Mouse (Mus musculus) common myeloid progenitor, adult 5-6 weeks (primary cell): Measurements from ENCODE around the gene Scarb2. TPM values are rescaled to one million over a fixed set of nuclear protein-coding genes. Genes with fewer than 3 reads are reported as not detected.
"Not testable (repeated sequence)": the region's sequence is repeated elsewhere in the genome, so short reads cannot be mapped to it uniquely, and the experiment has no call there.

Source experiments
- ATAC-seq: replicated peaks from 2 replicates; pipeline ENCODE4 v1.8.0; 2016; ENCODE audit warnings: low read depth, mild to moderate bottlenecking, moderate TSS enrichment, inconsistent platforms; ENCODE audit not compliant: poor library complexity, severe bottlenecking
- total RNA-seq: library from RNA; stranded (forward); fragments of 200-1000, 187-1606 nt; gene quantifications from 2 replicates; pipeline ENCODE4 v1.2.3, GENCODE M21; 2017

Scarb2 gene
- 42.8 and 46.9 TPM in 2 replicates for total RNA-seq

DNA sequence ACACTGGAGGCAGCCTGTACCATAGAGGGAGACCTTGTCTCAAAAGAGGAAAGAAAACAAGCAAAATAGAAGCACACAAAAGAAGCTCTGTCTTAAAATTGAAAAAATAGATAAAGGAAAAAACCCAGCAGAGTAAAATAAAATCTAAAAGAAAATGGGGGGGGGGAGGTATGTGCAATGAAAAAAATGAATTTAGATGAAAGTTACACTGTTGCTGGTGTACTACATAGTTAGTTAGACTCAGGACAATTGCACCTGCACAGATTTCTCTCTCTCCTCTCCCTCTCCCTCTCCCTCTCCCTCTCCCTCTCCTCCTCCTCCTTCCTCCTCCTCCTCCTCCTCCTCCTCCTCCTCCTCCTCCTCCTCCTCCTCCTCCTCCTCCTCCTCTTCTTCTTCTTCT is at the start of gene Scarb2:
Gene Scarb2 (minus strand): TSS at position 101 of the 400 bp plus-strand sequence.
- no peak for ATAC-seq

DNA sequence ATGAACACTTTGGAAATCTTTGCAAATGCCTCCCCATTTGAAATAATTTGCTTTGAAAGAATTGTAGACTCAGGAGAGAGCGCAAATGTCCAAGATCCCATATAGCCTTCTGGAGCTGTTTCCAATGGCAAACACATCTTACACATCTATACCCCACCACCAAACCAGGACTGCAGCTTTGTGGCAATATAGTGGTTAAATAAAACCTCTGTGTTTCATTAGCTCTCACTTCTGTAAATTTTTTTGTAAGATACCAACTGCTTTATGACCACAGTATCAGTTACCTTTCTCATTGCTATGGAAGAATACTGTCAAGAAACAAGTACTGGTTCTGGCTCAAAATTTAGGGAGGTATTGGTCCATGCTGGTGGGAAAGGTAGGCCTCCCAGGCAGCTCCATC is 49.3 kb upstream of the Scarb2 start:
- 0 out of 2 replicates have a peak, but pooled peaks have one; percentile 47 for ATAC-seq

DNA sequence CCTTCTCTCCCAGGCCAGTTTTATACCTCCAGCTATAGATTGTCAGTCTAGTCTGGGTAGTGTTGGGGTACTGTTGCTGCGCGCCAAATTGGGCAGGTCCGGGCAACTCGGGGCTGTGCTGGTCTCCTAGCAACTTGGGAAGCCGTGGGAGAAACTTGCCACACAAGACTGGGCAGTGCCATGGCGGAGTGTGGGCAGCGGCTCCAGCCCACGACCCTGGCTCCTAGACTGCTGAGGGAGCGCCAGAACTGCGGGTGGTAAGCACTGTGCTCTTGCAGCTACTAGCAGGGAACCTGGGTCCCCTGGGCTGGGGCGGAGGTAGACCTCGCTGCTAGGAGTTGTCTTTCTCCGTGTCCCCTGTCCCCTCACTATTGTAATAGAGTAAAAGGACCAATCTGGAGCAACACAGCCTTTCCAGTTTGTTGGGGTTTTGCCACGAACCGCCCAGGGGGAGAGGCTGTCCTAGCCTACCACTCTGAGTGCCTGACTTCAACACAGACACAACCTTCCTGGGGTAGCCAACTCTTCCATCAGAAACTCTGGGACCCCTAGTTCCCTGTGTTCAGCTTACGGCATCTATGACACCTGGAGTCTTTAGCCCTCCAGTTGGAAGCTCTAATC is 48.4 kb upstream of the Scarb2 start, which contains the start of gene Fam47e:
Gene Fam47e (plus strand): TSS at position 179 of the 621 bp plus-strand sequence.
- ATAC-seq: peak; percentile 39; the same call in 1 of the 2 replicates

DNA sequence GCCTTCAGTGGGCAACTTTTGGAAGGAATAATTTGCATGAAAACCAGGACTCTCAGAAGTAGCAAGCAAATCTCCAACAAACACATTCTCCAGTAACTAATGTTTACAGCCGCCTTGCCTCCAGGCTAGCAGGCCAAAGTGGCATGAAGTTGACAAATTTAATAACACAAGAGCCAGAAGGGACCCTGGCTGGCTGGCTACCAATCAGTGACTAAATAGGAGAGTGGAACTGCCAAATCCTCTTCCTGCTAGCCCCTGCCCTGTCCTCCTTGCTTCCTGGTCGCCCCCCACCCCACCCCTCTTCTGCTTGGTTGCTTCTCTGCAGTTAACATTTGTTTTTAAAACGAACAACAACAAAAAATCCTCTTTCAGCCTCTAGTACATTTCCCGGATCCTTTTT is 47.8 kb upstream of the Scarb2 start:
- ATAC-seq: no peak

DNA sequence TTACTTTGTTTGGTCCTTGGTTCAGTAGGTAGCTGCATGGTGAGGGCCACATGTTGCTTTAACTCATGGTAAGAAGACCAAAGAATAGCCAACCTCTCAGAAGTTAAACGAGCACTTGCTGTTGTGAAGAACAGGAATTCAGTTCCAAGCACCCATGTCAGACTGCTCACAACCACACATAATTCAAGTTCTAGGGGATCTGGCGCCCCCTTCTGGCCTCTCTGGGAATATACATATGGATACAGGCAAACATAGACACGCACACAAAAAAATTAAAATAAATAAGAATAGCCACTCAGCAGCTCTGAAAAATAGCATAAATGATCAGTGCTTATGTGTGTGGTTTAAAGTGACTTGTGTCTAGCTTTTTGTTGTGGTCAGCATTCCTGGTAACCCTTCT is 47.3 kb upstream of the Scarb2 start:
- no peak for ATAC-seq

DNA sequence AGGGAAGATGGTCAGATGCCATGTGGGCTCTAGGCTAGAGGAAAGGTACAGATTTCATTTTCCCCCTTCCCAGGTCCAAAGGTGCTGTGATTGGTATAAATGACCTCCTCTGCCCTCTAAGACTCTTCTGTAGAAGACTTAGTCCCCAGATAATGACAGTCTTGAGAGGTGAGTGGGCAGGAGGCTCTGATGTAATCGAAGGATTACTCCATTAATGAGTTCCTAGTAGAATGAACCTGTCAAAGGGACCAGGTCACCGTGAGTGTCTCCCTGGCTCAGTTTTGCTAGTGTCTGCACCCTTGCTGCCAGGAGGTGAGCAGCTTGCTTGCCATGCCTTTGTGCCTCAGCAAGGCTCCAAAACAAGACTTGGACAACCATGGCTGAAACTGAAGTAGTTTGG is 46.0 kb upstream of the Scarb2 start:
- ATAC-seq: no peak

DNA sequence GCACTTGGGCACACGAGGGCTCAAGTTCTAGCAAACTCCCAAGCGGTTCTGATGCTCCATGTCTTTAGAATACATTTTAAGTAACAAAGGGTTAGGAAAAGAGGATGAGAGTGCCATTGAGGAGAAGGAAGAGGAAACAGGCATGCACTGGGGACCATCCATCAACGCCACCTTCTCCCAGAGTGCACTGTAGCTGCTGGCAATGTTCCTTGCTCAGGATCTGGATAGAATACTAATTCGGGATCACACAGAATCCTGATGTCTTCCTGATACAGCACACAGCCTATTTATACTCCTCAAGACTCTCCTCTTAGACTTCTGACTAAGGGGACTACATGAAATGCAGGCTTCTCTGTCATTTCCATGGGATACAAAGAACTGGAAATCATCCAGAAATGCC is 33.1 kb upstream of the Scarb2 start:
- no peak for ATAC-seq

DNA sequence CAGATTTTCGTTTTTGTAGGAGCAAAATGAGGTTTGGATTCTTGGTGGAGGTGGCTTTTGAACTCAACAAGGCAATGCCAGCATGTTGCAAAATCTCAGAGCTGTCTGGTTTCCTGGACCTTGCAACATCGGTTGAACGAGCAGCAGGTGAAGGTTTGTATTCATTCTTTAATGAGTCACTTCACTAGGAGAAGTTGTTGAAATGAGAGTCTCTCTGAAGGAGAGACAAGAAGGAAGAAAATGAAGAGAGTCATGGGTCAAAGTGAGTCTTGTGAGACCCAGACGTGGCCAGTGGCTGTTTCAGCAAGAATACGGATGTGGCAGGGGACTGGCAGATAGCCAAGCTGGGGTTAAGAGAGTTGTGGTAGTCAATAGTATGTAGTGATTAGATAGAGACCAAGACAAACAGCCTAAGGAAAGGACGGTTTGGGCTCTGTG is 18.2 kb upstream of the Scarb2 start:
- peak; percentile 95 for ATAC-seq

DNA sequence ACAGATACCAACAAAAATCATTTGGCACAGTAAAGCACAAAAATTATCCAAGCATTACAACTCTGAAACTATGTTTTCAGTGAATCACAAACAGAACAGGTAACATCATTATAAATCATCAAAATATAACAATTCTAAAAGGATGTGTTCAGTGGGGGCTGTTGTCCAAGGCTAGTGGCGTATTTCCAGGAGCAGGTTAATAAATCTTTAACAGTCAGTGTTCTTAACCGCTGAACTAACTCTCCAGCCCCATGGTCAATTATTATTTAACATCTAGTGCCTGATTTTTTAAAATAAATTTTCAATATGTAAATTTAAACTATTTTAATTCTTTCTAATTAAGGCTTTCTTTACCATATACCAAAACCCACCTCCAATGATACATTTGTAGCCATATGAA is 14.5 kb upstream of the Scarb2 start:
- not testable (repeated sequence) for ATAC-seq

DNA sequence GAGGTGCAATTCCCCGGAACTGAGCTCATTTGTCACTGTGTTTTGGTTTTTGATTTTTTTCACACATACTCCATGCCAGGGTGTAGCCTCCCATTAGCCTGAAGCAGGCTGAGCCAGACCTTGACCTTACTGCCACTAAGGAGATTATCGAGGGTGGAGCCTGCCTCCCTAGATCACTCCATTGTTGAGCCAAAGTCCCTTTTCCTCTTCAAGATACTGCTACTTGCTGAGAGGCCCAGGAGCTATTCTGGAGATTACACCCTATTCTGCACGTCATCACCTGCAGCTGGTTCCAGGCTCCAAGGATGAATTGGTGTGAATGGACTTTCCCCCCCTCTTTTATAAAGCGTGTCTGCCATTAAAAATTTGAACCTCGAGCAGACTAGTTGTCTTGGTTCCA is 5.4 kb upstream of the Scarb2 start:
- no peak for ATAC-seq

DNA sequence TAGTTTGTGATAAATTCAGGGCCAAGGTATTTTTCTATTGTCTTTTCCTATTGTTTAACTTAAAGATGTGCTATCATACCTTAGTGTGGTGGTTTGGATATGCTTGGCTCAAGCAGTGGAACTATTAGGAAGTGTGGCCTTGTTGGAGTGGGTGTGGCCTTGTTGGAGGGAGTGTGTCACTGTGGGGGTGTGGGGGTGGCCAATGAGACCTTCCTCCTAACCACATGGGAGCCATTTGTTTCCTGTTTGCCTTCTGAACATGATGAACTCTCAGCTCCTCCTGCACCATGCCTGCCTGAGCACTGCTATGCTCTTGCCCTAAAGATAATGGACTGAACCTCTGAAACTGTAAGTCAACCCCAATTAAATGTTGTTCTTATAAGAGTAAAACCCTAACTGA is 4.6 kb upstream of the Scarb2 start:
- peak; percentile 45 for ATAC-seq

DNA sequence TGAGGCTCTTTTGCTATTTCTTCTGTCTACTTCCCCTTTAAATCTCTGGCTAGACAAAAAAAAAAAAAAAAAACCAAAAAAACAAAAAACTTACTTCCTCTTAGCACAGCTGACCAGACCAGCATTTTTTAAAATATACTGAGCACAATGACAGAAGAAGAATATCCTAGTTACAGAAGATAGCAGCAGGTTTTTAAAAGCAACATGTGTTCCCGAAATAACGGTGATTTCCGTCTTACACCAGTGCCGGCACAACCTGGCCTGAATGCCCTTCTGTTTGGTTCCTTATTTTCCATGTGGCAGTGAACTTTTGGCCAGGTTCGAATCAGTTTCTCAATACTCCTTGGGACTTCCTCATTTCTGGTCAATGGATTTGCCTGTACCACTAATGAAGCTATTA is 2.2 kb upstream of the Scarb2 start:
- ATAC-seq: peak; percentile 33

DNA sequence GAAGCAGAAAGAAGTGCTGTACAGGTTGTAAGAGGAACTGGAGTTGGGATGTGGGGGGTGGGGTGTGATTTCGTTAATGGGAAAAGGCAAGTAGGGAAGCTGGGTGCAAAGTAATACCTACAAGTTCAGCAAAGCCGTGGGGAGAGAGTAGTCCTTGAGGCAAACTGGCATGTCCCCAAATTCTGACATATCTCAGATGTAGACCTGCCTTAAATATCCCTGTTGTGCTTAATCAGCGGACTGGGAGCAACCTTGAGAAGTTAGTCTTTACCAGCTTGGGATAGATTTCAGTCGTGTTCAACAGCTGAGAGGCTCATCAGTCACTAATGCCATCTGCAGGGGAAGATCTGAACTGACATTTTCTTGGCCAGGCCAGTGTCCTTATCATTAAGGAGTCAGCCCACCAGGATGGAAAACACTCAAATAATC is 318 bp downstream of the Scarb2 start:
- ATAC-seq: peak; percentile 16; the same call in 1 of the 2 replicates

DNA sequence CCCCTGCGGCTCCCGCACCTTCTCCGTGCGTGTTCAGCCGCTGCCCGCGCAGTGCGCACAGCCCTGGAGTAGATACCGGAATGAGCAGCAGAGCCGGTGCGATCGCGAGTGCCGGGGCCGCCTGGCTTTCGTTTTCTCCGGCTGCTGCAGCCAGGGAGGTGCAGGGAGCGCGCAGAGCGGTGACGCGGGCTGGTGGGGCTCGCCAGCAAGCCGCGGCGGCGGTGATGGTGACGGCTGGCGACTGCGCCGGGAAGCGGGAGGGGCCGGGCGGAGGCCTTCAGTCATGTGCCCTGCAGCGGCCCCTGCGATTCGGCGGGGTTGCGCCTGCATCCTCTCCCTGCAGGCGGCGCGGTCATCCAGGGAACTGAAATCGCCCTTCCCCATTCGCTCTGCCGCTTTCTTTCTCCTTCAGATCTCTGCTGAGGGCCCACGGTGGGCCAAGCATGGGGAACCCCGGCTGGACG is 1.2 kb downstream of the Scarb2 start:
- ATAC-seq: peak; percentile 80

DNA sequence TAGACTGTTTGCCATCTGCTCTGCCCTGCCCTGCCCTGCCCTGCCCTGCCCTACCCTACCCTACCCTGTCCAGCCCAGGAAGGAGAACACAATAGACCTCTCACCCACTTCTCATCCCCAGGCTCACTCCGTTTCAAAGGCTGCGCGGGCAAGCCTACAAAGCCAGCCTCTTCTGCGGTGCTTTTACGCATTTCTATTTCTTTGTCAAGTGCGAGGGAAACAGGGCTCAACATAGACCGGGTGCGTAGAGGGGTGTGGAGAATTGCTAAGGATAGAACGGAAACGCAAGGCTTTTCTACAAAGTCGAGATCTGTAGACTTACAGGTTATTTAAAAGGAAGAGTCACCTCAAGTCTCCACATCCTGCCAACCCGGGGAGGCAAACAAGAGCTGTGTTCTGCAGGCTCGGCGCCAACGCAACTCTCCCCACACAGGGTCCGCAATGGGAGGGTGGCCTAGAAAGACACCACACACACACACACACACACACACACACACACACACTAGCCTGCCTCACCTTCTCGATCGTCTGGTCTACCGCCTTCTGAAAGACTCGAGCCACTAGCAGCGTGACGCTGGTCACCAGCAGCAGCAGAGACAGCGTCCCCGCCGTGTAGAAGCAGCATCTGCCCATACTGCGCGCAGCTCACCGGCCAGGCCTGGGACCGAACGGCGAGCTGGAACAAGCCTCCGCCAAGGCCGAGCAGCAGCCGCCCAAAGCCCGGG is 1.8 kb downstream of the Scarb2 start:
- ATAC-seq: peak; percentile 3; the same call in 1 of the 2 replicates

DNA sequence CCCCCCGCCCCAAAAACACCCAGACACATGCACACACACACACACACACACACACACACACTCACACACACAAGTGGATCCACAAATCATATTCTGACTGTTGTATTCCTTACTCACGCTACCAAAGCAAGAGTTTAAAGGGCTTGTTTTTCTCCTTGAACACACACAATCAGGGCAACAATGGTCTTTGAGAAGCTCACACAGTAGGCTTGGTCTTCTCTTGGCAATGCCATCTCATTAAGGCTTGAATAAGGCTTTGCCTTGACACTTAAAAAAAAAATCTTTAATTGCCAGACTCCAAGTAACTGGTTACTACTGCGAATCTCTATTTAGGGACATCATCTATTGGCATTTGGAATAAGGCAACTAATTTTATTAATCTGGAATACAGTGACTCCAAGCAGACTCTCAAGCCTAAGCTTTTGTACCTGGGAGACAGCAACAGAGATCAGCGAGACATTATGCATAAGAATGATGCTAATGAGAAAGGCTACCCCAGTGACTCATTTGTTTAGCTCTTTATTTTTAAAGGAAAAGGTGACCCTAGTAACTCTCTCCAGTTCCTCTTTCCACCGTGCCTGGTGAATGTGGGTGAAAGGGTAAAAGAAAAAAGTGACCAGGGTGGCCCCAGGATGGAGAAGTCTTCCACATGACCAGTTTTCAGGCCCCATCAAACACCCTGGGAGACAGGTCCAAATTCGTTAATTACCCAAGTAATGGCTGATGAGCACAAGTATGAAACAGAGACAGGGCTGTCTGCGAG is 2.6 kb downstream of the Scarb2 start:
- peak; percentile 9 for ATAC-seq

DNA sequence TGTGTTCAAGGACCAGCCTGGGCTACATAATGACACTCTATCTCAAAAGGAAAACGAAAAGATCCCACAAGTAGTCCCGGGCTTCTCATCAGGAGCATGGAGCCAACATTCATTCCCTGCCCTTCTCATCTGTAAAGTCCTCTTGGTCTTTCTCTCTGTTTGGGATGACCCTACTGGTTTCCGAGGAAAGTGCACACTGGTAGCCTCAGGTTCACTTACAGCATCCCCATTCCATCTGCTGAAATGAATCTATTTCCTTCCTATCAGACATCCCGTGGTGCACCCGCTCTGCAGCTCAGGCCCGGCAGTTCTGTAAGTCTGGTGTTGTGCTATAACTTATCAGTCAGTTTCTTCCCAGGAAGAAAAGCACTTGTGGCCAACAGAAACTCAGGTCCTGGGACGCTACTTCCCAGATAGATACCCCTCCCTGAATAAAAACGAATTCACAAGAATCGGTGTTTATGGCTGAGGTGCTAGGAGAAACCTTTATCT is 3.2 kb downstream of the Scarb2 start:
- no peak for ATAC-seq

DNA sequence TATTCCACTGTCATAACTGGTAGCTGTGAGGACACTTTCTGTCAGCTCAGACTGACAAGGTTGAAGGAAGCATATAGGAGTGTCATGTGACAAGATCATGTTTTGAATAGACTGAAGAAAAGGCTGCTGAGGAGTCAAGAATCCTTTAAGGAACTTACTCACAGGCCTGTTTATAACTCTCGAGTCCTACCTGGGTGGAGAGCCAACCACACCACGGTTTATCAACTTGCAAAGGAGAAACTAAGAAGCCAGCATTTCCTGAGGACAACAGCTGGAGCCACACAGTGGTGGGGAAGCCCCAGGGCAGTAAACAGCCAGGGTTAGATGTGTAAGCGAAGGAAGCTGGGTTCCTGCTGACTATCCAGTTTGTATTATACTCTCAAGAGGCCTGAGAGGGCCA is 7.3 kb downstream of the Scarb2 start:
- ATAC-seq: peak; percentile 45

DNA sequence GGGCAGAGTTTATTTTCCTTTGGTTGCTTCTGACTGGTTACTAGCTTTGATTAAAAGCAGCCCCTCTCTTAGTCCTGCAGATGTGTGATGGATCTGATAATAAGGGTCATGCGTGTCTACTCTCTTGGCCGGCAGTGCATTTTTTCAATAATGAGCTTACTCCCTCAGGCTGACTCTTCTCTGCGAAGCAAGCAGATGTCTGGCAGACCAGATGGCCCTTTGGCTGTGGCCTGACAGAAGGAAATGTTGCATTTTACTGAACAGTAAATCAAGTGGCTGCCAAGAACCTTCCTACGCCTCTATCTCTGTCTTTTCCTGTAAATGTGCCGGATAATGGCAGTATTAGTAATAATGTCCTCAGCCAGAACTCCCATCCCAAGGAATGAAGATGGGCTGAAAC is 8.0 kb downstream of the Scarb2 start:
- no peak for ATAC-seq

DNA sequence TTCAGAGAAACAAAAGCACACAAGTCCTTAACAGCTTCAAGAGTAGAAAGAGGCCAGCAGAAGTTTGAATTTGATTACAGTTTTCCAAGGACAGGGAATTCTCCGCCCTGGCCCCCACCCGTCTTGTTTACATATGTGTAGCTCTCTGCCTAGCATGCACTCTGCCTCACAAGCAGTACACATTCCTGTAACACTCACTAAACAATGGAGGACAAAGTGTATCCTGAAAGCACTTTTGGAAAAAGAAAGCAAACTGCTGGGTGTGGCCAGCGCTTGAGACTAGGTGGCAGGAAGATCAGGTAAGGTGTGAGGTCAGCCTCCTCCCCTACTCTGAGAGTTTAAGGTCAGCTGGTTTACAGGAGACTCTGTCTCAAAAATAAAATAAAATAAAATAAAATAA is 8.4 kb downstream of the Scarb2 start:
- no peak for ATAC-seq
